Comparison of ENCODE assay signal across 21 mouse cellular contexts in genomic region chr10:95739421-95739820, GRCm38 (mm10).
DNase-seq lines count a peak whose midpoint lies in the region; ATAC-seq and TF ChIP-seq lines count a peak whose summit lies in the region.
"Had no signal": no experiment of that assay in that cellular context is flagged by ENCODE, and none has a peak within 500 bp of the region (broad histone marks: within the 10 kb centered on the region; RNA-seq: fewer than 3 reads in every experiment).

No protein-coding gene starts in this region.

- no peak for TF ChIP-seq POLR2A in kidney, adult 2 months (IDR thresholded peaks at IDR 0.05; ENCODE audit: low read depth, low read length)

- ATAC-seq in kidney, embryonic 16.5 days (ENCODE audit: low FRiP score, low TSS enrichment): no peak
- ATAC-seq: activated CD4-positive, CD25-positive, alpha-beta regulatory T cell, adult 4 months; CD4-positive, CD25-positive, alpha-beta regulatory T cell, adult 4 months; Patski had no signal

- no peak overlapping the region for H3K27ac ChIP-seq in kidney, adult 2 months (ENCODE audit: insufficient read depth, low read depth, low read length)
- no peak overlapping the region for H3K27ac ChIP-seq in kidney, embryonic 16.5 days (ENCODE audit: low read length)

- 61% methylated on average over 4 of the region's 4 CpGs for WGBS in kidney, adult 2 months
- WGBS in kidney, embryonic 16.5 days: 87% methylated on average over 4 of the region's 4 CpGs

- H3K4me1 ChIP-seq in kidney, adult 2 months (ENCODE audit: control insufficient read depth, insufficient read depth, low read length): no peaks in the 10 kb centered on the region
- H3K4me1 ChIP-seq in kidney, embryonic 16.5 days (ENCODE audit: insufficient read depth, low read length): 0 out of 2 replicates have a peak, but pooled peaks cover 3% of the 10 kb centered on the region

- no peak for TF ChIP-seq CTCF in kidney, adult 2 months (conservative IDR thresholded peaks at IDR 0.05; ENCODE audit: insufficient read depth, insufficient read length, low read depth, low read length)

- DNase-seq in kidney, adult 2 months: peak; percentile 75
- DNase-seq in kidney, postnatal 10 days: no peak
- peak; percentile 58 for DNase-seq in kidney, adult 9 months
- peak; percentile 34 to 38 for DNase-seq in kidney, postnatal 36 days
- no peak for DNase-seq in kidney, postnatal 4 days
- DNase-seq: adrenal gland, adult 2 months; adrenal gland, adult 8-10 months; adrenal gland, postnatal 10 days; adrenal gland, postnatal 14 days; adrenal gland, postnatal 25 days; adrenal gland, postnatal 36 days; B cell, adult 2 months; cerebellum, adult 11 months; cerebellum, adult 11-12 months; cerebellum, adult 18-20 months had no signal

- peaks cover 7% of the 10 kb centered on the region; the same call in 1 of the 2 replicates for H3K9me3 ChIP-seq in kidney, embryonic 16.5 days (ENCODE audit: low read length)
- H3K9me3 ChIP-seq: G1E had no signal

- no peaks in the 10 kb centered on the region for H3K27me3 ChIP-seq in kidney, adult 2 months (replicated peaks; ENCODE audit: control insufficient read depth, insufficient read depth, low read length)
- H3K27me3 ChIP-seq in kidney, embryonic 16.5 days (ENCODE audit: insufficient read depth, low read length): no peaks in the 10 kb centered on the region
- H3K27me3 ChIP-seq: CH12.LX, Patski had no signal

- no peak overlapping the region for H3K4me3 ChIP-seq in kidney, adult 2 months (ENCODE audit: insufficient read depth, low read depth, low read length)
- H3K4me3 ChIP-seq in kidney, embryonic 16.5 days (ENCODE audit: low read length): no peak overlapping the region

- H3K4me2 ChIP-seq in kidney, embryonic 16.5 days (replicated peaks; ENCODE audit: low read depth, low read length): no peak overlapping the region

- H3K9ac ChIP-seq in kidney, embryonic 16.5 days (replicated peaks; ENCODE audit: low read length): no peak overlapping the region

- H3K36me3 ChIP-seq in kidney, adult 2 months (ENCODE audit: control insufficient read depth, insufficient read depth, low read length): no peaks in the 10 kb centered on the region
- H3K36me3 ChIP-seq in kidney, embryonic 16.5 days (ENCODE audit: insufficient read depth, low read length): no peaks in the 10 kb centered on the region
- H3K36me3 ChIP-seq: G1E had no signal

Comparison
In these comparisons a context has a peak if more than half of its experiments do, and no peak if none do; other contexts are left out.
1. DNase-seq: peak in kidney, adult 2 months (single experiment), kidney, adult 9 months (single experiment) and kidney, postnatal 36 days (2 of 2); none in kidney, postnatal 10 days (single experiment) and kidney, postnatal 4 days (0 of 2).